Mouse (Mus musculus) adrenal gland, adult 18-20 months (tissue): ENCODE measurements around the gene Ldb2. TPM values are rescaled to one million over a fixed set of nuclear protein-coding genes. Genes with fewer than 3 reads are reported as not detected.

ENCODE experiments used
- DNase-seq, 2 experiments: peaks; one replicate each; pipeline ENCODE4 v3.0.0; 2021 to 2022; ENCODE audit warnings: low spot score in 2 of 2
- total RNA-seq, 2 experiments: library from RNA; stranded (reverse); gene quantifications; 1 replicate in 1 of 2; 2 replicates in 1 of 2; pipeline ENCODE4 v1.2.3; 2021

The Ldb2 gene
- total RNA-seq, 2 experiments from 2014 or later, result 18.1 to 22.1 TPM

DNA sequence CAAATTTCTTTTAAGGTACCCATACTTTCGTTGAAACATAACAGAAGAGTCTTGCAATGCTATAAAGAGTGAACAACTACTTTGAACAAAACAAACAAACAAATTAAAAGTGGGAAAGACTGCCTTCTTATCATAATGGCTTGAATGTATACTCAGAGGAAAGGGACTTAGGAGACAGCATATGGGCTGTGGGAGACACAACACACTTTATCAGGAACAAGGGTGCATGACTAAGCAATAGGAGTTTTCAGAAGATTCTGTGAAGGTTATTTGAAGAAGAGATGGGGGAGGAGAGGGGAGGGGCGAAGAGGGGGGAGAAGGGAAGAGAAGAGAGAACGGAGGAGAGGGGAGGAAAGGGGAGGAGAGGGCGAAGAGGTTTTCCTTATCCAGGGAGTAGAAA is 334.2 kb downstream of the Ldb2 start:
- DNase-seq, result no peak
